Mouse (Mus musculus): Measurements from ENCODE around the gene Agtrap.

DNA sequence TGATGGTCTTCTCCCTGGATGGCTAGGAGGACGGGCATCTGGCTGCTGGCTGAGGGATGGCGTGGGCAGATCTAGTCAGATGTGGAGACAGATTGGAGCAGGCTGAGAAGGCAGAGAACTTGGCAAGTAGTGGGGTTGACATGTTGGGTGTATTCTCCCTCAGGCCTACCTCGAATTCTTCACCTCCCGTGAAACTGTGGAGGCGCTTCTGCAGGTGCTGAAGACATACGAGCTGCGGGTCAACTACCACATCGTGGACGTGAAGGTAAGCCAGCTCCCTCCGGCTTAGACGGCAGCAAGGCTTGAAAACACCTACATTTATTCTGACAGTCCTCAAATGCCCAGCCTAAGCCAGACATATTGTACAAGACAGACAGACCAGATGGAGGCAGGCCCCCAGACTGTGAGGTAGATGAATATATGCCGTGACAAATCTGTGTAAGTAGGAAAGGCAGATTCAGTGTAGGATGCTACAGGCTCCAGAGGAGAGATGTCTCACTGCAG, 34.4 kb downstream of the Agtrap start:
- TF ChIP-seq CTCF (IDR thresholded peaks at IDR 0.05; ENCODE audit: borderline replicate concordance, control insufficient read depth, extremely low read depth, insufficient read depth, low read length, poor library complexity): no peak
- TF ChIP-seq POLR2A (IDR thresholded peaks at IDR 0.05; ENCODE audit: control insufficient read depth, extremely low read depth, insufficient read depth, low read length, poor library complexity): no peak

Data from thymus, adult 2 months (tissue).